Mouse (Mus musculus) CD4-positive helper T cell, adult 2 months (primary cell): ENCODE results near the gene Tnfsf4.

Experiments
- DNase-seq: peaks from one replicate; pipeline ENCODE4 v3.0.0-alpha.2; 2012; ENCODE audit warnings: low read depth, missing footprints, low spot score

Gene Tnfsf4

DNA sequence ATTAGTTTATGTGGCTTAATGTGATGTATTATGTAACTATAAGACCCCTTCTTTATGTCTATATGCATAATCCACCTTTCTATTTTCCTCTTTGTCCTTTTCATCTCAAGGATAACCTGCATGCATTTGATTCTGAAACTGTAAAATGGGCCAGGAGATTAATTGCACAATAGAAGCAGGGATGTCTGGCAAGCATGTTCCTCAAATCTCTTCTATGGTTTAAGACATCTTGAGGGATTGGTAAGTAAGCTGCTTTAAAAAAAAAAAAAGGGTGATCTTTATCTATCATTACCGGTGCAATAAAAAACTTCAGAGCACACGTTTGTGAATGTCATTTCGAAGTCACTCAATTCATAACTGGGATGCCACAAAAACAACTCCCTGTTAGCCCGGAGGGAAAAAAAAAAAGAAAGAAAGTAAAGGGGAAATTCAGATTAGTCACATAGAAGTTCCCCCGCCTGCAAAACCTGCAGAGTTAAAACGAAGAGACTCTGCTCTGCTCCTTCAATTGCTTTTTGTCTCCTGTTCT lies at the start of gene Tnfsf4:
TSS of gene Tnfsf4 (plus strand) at position 479 of the 529 bp plus-strand sequence.
- peak; percentile 23 for DNase-seq

DNA sequence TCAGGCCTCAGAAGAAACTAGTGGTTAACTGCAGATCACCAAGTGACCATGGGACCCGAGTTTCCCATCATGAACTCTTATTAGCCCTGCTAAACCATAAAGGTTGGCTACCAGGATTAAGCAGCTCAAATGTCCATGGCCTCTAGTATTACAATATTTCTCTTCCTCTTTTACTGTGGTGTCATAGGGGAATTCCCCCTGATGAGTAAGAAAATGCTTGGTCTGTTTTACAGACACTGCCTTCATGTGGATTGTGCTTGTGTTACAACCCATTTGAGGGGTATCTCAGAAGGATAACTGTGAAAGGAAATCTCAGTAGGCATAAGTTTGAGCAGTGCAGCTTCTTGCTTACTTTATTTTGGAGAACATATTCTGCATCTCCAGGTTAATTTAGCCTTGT lies 44.2 kb upstream of the Tnfsf4 start:
- DNase-seq: peak; percentile 15

DNA sequence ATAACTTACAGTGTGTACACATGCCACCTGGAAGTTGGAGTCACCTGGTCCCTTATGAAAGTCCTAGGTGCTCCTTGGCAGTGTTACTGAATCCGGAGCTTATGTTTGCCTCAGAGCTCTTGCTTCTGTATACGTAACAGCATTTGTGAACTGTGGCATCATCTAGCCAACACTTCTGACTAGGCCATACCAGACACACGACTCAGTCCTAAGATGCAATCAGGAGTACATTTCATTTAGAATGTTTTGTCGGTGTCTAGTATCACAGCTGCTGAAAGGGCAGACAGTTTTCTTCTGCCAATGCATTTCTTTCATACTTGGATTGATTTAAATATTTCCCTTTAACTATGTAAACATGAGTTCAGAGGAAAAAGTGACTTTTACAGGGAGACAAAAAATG lies 30.2 kb upstream of the Tnfsf4 start:
- no peak for DNase-seq

DNA sequence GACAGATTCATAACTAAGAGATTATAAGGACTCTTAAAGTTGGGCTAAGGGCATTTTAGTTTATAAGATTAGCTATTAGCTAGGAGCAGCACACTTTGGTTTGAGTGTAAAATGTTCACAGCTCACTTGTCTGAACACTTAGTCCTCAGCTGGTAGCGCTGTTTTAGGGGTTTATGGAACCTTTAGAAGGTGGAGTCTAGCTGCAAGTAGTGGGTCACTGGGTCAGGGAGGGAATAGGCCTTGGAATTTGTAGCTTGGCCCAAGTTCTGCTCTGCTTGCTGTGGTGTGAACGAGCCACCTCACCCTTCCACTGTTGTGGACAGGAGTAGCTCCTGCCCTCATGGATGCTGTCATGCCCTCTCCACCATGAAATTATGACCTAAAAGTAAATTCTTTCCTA lies 23.3 kb upstream of the Tnfsf4 start:
- DNase-seq: no peak

DNA sequence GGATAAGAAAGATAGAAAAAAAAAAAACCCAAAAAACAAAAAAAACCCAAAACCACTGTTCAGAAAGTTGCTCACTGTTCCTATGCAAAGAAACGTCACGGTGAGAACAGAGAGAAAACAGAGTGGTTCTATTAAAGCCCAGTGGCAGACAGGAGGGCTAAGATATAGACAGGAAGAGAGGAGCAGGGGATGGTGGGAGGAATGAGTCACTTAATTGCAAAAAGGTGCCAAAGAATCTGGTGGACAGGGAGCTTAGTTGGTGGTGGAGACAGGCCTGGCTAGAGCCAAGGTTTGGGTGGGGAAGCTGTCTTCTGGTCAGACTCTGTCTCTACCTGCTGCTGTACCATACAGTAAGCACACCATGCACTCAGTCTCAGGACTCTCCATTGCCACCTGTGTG lies 19.3 kb upstream of the Tnfsf4 start:
- no peak for DNase-seq

DNA sequence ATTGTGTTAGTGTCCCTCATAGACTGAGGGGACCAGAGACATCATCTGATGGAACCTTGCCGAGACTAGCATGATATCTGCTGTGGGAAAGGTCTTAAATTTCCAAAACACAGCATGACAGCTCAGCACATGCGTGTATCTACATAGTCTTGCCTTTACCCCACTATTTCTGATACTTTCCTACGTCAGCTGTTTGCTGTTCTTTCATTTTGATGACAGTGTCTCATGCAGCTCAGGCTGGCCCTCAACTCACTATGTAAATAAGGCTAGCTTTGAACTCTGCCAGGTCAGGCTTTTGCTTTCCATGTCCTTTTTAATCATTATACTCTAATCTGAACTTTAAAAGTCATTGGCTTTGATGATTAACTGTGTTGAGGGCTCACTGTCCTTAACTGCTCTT lies 16.6 kb upstream of the Tnfsf4 start:
- DNase-seq: peak; percentile 31

DNA sequence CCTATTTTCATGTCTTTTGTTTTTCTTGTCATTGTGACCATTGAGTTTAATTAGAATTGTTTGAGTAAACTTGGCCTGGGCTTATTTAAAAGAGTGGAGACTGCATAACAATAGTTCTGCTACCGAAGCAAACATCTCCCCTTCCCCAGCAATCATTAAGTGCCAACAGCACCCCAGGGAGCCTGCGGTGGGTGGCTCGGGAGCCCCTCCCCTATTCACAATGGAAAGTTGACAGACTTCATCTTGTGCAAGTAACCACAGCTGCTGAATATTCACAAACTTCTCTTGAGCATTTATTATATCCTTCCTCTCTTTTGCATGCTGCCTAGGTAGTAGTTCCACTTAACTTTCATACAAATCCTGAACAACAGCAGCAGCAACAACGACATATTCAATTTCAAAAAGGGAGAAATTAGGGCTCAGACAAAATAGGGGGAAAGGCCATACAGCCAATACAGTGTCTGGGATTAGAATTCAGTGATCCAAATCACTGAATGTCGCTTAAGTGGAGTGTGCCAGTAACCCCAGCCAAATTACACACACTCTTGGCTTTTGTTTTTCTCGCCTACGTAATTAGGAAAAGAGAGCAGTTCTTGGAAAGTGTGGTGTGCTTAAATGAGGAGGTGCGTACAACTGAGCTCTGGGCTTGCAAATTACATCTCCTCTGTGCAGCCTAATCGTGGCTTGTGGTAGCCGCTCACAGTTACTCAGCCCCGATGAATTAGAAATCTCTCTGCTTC lies 15.4 kb upstream of the Tnfsf4 start:
- DNase-seq: no peak

DNA sequence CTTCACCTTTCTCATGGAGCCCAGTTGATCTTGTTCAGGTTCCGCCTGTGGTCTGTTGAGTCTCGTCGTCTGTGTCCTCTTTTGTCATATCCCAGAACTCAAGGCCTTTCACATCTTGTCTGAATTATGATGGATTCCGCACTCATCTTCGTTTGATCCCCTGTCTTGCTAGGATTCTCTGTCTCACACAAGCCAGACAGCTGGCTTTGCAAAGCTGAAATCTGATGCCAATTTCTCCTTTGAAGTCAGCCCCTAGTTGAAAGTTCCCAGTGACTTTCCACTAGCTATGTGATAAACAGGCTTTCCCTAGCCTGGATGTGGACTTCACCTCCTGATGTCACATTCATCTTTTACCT lies 14.8 kb upstream of the Tnfsf4 start:
- DNase-seq: no peak

DNA sequence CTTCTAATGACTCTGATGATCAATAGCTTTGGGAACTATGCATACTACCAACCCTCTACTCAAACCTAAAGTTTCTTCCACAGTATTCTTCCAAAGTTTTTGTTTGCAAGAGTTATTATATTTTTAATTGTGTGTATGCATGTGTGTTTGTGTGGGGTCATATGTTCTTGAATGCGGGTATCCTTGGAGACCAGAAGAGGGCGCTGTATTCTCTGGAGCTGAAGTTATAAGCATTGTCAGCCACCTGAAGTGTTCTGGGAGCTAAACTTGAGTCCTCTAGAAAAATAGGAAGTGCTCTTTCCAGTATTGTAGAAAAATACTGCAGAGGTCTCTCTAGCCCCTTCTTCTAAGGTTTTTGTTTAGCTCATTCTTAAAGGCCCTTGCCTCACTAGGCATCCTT lies 5.1 kb upstream of the Tnfsf4 start:
- DNase-seq: no peak

DNA sequence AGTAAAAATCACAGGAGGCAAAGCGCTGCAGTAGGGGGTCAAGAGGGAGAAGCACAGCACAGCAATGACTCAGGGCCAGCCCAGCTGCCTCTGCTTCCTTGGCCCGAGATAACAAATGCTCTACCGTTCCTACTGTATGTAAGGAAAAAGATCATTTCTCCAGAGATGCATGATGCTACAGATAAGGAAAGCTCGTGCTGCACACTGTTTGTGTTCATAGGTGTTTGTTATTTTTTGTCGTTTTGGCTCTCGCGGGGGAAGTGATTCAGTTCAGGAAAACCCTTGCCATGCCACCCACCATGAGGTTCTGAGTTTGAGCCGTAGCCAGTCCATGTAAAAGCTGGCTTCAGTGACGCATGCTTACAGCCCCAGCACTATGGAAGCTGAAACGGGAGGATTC lies 2.3 kb upstream of the Tnfsf4 start:
- no peak for DNase-seq

DNA sequence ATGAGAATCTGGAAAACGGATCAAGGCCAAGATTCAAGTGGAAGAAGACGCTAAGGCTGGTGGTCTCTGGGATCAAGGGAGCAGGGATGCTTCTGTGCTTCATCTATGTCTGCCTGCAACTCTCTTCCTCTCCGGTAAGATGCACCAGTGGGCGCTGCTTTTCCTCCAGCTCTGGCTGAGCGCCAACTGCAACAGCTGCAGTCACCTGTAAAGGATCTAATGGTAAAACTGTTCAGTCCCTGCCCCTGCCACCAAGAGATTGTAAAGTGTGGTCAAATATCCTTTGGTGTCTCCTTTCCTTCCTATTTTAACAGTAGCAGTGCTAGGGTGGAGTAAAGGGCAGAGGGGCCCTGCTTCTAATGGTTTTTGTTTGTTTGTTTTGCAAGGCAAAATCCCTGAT lies 401 bp downstream of the Tnfsf4 start:
- DNase-seq: peak; percentile 61

DNA sequence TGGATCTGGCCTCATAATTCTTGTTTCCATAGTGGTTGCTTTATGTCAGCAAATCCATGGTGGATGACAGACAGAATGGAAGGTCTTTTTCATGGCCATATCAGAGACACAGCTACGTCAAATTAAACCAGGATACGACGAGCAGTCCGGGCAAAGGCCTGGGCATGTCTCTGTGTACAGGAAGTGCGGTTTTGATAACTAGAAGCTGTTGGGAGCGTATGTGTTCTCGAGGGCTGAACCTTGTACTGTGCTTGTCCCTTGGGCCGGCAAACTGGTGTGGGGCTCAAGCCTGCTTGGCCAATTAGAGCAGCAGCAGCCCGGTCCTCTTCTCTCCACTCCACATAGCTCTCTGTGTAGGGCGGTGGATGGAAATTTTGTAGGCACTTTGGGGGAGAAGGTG lies 1.1 kb downstream of the Tnfsf4 start:
- peak; percentile 53 for DNase-seq

DNA sequence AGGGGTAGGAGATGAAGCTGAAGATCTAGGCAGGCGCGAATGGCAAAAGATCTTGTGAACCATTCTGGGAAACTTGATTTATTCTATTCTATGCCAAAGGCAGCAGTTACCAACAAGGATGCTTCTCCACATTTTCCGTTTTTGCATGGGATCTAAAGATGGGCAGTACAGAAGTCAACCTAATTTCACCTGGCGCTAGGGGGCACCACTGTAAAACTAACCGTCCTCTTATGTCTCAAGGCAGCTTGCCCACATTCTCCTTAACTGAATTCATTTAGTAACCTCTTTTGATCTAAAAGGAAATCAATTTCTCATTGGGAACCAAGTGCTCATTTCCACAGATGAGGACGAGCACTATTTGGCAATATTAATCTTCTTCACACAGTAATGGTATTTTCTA lies 4.9 kb downstream of the Tnfsf4 start:
- DNase-seq: peak; percentile 60

DNA sequence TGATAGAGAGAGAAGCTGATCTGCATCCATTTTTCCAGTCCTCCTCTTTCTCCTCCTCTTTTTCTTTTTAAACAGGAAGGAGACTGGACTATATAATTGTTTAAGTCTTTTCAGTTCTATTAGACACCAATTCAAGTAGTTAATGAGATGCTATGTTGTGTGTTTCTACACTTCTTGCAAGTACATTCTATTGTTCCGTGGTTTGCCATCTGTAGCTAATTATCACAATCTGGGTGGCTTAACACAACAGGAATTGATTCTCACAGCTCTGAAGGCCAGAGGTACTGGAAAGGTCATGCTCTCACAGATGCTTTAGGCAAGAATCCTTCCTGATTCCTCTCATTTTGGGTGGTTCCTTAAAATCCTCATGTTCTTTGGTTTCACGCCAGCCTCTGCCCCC lies 7.9 kb downstream of the Tnfsf4 start:
- DNase-seq: no peak

DNA sequence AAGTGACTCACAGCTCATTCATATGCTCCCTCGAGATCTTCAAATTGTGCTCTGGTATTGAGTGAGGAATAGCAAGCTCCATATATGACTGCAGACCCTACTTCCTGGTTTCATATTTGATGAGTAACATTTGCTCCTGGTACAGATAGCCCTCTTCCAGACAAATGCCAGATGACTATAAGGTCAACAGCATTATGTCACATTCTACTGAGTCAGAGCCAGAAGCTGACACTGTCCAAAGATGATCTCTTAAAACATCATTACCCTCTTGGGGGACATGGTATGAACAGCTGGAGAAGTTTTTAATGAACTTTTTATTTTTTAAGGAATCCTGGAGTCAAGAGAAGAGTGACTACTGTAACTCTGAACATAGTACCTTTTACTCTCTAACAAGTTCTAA lies 11.3 kb downstream of the Tnfsf4 start:
- no peak for DNase-seq

DNA sequence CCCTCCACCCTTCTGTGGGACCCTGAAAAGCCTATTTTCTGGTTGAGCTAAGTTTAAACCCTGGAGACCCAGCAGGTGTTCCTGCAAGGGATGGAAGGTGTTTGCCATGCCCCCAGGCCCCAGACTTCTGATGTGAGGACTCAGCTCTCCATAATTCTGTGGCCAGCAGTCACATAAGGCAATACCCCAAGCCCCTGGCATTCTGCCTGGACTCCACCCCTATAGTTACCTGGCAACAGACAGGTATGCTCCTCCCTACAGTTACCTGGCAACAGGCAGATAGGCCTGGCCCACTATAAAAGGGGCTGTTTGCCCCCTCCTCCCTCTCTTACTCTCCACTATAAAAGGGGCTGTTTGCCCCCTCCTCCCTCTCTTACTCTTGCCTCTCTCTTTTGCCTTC lies 24.7 kb downstream of the Tnfsf4 start:
- no peak for DNase-seq

DNA sequence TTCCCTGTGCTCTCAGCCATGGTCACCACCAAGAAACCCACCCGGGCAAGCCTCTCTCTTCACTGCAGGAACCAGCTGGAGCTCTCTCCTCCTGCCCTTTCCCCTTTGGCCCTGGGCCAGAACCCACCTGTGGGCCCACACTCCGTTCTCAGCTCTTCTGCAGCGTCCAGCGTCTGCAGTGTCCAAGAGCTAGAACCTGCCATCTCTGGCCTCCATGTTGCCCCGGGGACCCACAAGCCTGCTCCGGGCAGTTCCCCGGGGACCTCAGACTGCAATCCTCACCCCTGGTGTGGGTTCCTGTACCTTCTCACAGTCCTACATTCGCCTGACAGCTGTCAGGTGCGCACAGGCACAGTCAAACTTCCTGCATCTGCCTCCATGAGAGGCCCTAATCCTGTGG lies 25.4 kb downstream of the Tnfsf4 start:
- no peak for DNase-seq

DNA sequence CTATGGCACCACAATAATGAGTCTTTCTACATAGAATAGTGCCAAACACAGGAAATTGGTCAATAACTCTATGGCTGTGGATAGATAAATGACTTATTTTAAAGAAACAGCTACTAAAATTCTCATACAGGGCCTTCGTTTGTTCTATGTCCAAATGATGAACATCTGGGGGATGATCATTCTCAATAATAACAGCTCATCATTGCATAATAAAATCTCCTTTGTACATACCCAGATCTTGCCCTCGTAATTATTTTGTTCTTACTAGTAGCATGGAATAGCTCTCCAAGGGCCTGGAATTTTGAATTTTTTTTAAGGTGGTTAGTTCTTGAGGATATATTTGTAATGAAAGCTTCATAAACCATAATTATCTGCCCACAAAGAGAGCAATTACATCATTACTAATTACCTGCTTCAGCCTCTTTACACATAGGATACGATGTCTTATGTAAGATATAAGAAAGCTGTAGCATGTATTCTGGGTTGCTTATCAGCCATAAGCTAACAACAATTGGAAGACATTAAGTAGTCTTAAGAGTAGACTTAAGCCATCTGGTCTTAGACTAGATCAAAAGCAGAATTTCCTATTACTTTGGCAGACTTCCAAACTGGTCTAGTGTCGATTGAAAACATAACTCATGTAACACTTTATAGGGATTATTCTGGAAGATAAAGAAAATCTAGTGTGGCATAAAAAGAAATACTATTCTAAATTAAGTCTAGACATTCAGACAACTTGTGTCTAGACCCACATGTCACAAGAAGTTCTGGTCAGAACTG lies 31.3 kb downstream of the Tnfsf4 start:
- DNase-seq: no peak

DNA sequence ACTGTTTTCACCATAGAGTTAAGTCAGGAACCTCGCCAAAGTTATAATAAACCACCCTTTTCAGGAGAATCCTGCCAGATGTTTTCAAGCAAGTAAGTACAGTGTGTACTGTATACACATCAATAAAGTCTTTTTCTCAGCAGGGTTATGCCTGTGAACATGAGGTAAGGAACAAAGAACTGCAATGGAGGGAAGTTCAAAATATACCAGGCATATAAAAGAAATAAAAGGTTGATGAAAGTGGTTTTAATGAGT lies 31.8 kb downstream of the Tnfsf4 start:
- DNase-seq: no peak

DNA sequence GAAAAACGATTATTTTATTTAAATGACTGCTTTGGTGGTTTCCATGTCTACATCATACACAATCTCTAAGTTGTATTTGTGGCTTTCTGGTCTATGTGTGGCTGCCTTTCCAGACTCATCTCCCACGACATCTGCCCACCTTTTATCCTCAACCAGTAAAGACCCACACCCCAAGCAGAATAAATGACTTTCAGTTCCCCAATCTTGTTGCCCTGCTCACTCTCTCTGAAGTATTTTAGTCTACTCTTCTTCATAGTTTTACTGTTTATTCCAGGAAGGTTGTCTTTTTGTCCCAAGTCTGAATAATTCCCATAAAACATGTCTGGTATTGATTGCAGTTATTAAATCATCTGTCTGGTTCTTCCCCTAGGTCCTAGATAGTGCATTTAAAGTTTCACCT lies 40.6 kb downstream of the Tnfsf4 start:
- no peak for DNase-seq

DNA sequence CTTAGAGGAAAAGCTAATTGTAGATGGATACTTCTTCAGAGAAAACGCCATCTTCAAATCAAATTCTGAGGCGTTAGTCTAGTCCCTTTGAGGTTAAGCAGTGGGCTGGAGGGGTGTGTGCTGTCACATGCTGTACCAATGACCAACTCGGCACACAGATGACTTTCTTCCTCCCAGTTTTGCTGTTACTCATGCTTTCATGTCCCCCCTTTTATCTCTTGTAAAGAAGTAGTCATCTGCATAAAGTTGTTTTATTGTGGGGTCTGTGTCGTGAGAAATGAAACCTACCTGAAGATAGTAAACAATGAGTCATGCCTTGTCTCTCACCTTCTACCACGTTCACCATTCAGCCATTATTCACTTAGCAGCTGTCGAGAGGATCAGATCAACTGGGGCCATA lies 41.3 kb downstream of the Tnfsf4 start:
- peak; percentile 15 for DNase-seq

DNA sequence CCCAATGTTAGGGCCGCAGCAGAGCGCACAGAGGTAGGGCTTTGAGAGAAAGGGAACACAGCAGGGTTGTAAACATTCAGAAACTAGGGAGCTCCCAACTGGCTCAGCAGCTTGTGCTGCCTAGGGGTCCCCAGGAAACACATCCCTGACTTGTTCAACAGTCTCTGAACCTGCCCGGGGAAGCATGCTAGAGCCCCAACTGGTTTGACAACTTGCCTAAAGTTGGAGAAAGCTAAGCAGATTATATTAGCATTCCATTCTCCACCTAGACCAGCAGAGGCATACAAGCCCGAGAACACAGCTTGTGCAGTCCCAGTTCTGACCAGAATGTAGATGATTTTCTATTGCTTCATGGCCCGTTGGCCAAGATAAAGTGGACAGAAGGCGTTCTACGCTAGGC lies 49.6 kb downstream of the Tnfsf4 start:
- DNase-seq: no peak

DNA sequence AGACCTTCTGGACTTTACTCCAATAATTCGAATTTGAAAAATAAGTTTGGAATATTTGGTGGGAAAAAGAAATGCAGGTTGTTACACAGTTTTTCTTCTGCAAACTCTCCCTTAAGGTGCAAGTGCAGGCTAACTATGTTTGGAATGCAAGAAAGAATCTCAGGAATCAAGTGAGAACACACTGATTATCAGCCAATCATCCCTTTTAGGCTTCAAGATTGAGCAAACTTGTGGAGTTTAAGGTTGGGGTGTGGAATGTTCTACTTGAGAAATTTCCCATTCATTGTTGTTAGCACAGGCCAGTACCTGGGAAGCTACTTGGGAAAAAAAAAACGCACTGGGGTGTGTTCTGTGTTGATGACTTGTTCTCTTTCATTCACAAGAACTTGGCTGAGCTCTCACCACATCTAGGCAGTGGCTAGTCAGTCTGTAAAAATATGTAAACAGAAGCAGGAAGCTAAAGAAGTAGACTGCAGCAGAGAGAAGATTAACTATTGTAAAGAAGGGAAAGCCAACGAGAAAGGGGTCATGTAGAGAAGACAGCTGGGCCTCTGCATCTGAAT lies 56.6 kb downstream of the Tnfsf4 start:
- DNase-seq: no peak
